Mouse (Mus musculus) thymus, adult 18-20 months (tissue): ENCODE measurements around the gene Tmem144.
"Not testable (repeated sequence)": the region's sequence is repeated elsewhere in the genome, so short reads cannot be mapped to it uniquely, and the experiment has no call there.

Experiments
- DNase-seq, 2 experiments: peaks; one replicate each; pipeline ENCODE4 v3.0.0; 2022; ENCODE audit warnings: mixed read lengths in 2 of 2

Tmem144 gene

DNA sequence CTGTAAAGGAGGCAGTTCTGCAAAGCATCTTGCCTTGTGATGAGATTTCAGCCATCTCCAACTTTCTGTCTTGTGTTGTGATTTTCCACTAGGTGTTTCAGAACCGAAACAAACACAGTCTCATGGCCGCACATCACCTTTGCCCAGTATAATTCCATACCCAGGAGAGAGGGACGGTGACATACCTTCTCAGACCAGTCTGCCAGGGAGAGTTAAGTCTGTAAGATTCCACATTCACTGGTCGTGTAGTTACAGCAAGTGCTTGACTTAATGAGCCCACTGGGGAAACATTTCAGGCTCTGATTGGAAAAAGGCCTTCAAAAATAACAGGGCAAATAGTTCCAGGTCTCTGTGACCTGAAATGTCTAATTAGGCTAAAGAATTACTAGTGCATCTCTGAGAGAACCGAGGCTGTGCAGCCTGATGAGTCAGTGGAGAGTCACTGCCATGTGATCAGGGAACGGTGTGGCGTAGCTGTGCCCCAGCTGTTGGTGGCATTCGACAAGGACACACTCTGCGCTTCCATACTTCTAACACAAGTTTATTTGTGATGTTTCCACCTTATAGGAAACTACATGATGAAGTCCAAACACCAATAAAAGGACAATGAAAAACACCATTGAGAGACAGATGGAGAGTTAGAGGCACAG, 43.9 kb downstream of the Tmem144 start:
- DNase-seq, result no peak

- DNase-seq, result not testable (repeated sequence)
These were observed 51.8 kb downstream of the Tmem144 start for GRCm38 (mm10) chr3:79800761-79801160.

- no peak for DNase-seq
These were observed 60.3 kb downstream of the Tmem144 start for GRCm38 (mm10) chr3:79792307-79792706.

- no peak for DNase-seq
These were observed 62.2 kb downstream of the Tmem144 start for GRCm38 (mm10) chr3:79790324-79790723.

- DNase-seq, result no peak
These were observed 63.0 kb downstream of the Tmem144 start for GRCm38 (mm10) chr3:79789554-79789953.

GRCm38 (mm10) chr3:79788959-79789358, 63.6 kb downstream of the Tmem144 start:
- no peak for DNase-seq

GRCm38 (mm10) chr3:79784362-79784736, 68.2 kb downstream of the Tmem144 start:
- no peak for DNase-seq

DNA sequence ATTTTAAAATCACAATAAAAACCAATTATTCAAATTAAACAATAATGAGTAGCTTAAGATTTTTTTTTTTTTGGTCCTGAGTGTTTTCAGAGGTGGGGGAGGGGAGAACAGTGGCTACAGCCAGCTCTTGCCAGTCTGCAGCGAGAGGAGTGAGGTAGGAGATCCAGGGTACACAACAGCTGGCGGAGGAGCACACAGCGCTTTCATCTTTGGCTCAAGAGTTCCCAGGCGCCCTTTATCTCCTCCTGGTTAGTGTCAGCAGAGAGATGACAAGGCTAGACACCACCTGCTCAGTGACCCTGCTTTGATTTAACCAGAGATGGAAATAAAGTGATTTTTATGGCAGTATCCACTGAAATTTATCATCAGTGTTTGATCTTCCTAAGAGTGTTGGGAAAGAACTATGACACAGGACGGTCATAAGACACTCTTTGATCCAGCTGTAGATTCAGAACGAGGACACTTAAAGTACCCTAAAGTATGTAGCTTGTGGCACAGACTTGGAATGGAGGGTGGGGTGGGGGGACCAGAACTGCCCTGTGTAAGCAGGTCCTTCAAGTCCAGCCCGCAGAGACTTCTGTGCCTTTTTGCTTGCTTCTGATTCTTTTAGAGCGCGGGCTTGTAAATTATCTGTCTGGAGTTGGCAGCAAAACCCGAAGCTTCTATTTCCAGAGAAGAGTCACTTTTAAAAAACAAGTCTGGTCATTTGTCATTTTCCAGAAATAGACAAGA, 68.8 kb downstream of the Tmem144 start:
- no peak for DNase-seq

GRCm38 (mm10) chr3:79772701-79773100, 79.9 kb downstream of the Tmem144 start:
- no peak for DNase-seq
